Mouse (Mus musculus): ENCODE results near the gene Vsig2.

Gene Vsig2

DNA sequence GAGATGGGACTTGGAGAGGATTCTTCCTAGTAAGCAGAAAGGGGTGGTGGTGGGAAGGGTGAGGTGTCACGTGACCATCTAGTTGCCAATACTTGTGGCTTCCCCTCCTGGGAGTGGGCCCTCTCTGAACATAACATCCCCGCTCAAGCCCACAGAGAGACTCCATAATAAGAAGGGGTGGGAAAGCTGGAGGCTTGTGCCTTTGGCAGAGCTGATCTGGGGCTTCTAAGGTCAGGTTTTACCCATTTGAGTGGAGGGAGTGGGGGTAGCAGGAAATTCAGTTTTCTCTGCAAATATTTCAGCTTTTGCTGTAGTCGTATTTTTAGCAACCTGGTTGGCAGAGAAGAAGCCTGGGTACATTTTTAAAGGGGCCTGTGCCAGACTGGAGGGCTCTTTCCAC lies 17.3 kb downstream of the Vsig2 start:
- intact Hi-C loops (cut with DNase I) = no loop called here

DNA sequence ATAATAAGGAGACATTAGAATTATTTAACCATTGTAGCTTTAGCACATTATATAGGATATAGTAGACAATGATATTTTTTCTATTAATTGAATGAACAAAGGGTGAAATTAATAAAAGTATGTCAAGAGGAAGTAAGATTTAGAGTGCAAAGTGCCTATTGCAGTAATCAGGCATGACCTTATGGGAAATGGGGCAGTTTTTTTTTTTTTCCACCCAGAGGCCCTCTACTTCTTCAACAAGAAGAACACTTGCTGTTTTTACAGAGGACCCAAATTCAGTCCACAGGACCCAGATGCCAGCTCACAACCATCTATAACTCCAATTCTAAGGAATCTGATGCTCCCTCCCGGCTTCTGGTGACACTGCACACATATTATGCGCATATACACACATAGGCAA lies 21.6 kb downstream of the Vsig2 start:
- intact Hi-C loops (cut with DNase I) = no loop called here

DNA sequence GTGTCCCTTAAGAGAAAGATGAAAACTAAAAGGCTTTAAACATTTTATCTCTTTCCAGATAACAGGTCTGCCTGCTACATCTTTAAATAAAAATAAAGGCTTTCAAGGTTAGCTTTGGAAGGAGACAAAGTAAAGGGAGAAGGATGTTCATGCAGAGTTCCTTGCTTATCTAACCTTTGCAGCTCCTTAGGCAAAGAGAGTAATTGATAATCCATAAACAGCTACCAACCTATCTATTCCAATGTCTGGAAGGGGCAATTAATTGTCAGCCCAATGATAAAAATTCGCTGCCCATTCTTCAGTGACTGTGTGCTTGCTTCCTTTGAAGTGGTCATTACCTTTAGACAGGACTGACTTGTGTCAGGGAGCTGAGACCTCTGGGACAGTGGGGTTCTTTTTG lies 24.8 kb downstream of the Vsig2 start:
- intact Hi-C loops (cut with DNase I) = no loop called here

DNA sequence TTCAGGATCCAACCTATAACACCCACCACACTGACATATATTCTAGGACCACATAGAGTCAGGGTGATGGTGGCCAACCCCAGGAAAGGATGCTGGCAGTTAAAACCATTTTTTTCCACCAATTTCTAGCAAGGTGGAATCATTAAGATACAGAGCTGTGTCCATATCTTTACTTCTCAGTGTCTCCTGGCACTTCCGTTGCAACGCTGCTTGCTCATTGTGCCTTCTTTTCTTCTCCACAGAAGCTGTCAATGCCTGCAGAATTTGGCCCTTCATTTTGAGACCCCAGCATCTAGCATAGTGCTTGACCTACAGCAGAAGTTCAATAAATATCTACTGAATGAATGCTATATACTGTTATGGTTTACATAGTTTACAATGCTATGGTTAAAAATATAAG lies 28.0 kb downstream of the Vsig2 start:
- intact Hi-C loops (cut with DNase I) = no loop called here

DNA sequence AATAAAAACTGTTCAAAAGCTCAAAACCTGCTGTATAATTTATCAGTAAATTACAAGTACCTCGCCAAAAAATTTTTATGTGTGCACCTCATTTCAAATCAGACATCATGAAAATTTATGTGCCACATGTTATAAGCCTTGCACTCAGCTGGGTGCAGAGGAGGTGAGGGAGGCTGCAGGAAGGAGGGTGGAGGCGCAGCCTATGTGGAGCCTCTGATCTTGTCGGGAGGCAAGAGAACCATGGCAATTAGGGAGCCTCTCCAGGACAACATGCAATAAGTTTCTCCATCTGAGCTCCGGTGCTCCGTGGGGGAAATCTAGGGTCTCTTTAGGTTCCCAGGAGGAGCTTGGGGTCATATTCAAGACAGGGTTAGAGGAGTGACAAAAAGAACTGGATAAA lies 28.4 kb downstream of the Vsig2 start:
- intact Hi-C loops (cut with DNase I) = no loop called here

DNA sequence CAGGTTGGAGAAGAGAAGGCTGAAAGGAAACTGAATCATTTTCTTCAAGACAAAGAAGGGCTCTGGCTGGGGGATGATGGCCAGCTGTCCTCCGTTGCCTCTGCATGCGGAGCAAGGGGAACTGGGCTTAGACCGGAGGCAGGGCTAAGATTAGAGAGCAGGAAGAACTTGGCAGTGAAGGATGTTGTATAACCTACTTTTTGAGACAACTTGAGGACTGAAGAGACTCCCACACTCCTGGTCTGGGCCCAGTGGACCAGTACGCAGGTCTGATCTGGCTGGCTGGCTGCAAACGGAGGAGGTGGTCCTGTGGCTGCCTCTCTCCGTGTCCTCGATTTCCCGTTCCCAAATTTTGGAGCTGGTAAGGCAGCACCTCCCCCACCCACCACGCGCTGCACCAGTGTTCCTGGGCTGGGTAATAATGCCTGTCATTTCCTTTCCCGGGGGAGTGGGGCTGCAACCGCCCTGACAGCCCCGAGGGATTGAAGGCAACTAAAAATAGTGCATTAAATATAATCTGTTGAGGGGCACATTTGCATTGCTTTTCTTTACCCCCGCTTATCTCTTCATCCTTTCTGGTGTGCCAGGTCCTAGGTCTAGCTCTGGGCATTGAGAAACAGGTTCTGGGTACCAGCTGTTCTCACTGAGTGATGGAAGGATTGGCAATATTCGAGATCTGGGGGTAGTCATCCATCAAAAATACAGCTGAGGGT lies 29.0 kb downstream of the Vsig2 start:
- intact Hi-C loops (cut with DNase I) = no loop called here

DNA sequence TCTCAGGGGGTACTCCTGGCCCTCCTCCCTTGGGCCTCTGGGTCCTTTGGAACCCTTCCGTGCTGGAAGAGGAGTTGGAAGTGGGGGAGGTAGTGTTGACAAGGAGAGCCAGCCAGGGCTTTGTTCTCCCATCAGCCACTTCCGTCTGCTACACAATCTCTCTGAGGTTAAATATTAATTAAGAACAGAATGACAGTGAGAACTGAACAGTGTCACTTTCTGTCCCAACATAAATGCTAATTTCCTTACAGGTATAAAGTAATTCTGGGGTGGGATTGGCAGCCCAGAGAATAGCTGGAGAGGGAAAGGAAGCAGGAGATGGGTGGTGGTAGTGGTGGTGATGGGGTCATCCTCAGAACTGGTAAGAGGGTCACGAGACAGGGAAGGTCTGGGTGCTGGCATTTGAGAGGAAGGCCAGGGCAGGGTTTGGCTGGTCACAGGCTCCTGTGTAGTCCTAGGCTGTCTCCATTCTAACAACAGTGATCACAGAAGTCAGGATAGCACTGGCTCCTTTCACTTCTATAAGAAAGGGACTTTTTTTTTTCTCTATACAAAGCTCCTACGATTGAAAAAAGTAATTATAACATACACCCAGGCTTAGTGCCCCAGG lies 29.7 kb downstream of the Vsig2 start:
- intact Hi-C loops (cut with DNase I) = no loop called here

DNA sequence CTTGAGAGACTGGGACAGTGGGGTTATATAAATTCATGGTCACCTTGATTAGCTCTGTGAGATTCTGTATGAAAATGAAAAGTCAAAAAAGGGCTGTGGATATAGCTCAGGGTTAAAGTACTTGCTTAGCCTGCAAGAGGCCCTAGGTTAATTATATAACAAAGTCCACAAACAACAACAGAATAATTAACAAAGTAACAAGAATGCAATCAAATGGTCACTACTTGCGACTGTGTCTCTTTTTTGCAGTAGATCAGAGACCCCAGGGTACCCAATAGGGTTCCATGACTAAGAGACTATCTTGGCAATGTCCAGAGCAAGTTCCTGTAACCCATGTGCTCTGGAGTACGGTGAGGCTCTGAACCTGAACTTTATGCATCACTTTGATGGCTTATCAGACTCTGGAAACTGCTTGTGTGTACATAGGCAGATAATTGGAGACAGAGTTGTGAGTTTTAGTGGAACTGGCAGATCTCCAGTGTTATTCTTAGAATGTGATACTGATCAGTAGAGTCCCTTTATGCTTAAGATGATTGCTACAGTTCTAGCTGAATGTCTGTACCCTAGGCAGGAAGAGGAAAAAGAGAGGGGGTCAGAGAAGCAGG lies 30.3 kb downstream of the Vsig2 start:
- intact Hi-C loops (cut with DNase I) = no loop called here

DNA sequence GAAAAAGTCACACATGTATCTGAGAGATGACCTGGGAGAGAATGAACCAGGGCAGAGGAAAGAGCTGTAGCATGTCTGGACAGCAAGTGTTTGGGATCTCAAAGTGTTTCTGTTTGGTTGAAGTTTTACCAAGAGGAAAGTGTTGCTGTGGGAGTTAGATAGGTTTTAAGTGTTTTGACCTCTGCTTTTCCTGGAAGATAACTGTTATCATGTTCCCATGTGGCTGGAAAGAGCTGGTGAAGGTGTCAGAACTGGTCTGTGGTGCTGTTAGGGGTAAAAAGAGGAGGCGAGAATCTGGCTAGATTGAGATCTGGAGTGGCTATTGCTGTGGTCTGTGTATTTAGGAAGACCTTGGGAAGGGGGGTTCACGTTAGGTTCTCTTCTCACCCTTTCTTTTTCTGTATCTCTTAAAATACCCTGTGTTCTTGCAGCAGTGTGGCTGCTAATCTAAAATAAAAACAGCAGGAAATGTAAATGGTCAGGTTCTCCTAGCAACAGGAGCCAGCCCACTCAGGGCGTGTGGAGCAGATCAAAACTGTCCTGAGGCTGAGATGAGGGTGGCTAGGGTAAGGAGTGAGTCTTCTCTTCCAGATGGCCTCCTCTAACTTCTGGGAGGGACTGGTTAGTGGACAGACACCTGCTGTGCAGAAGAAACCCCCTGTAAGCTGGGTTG lies 33.3 kb downstream of the Vsig2 start:
- intact Hi-C loops (cut with DNase I) = no loop called here

DNA sequence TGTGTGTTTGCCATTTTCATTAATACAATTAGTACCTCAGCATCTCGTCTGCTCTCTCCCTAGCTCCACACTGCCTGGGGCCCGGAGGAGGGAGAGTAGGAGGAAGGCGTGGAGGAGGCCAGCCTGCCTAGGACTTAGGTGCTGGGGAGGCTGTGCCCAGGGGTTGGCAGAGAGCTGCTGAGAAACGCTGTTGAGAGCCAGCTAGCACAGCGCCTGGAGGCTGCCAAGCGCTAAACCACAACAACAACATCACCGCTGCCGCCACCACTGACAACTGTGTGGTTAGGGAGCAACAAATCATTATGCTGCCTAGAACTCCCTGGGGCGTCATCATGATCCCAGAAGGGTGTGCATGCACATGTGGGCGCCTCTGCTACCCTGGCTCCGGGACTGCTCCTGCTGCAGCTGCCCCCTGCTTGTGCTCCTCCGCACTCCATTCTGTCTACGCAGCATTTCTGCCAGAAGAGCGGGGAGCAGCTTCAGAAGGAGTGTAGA lies 37.4 kb downstream of the Vsig2 start:
- intact Hi-C loops (cut with DNase I) = no loop called here

DNA sequence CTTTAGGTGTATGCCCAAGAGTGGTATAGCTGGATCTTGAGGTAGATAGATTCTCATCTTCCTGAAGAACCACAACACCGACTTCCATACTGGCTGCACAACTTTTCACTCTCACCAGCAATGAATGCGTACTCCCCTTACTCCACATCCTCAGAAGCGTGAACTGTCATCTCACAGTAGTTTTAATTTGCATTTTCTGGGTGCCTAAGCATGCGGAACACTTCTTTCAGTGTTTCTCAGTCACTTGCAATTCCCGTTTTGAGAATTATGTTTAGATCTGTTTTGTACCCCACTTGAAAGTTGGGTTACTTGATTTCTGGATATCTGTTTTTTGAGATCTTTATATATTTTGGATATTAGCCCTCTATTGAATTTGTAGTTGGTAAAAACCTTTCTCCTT lies 44.5 kb downstream of the Vsig2 start:
- intact Hi-C loops (cut with DNase I) = no loop called here

DNA sequence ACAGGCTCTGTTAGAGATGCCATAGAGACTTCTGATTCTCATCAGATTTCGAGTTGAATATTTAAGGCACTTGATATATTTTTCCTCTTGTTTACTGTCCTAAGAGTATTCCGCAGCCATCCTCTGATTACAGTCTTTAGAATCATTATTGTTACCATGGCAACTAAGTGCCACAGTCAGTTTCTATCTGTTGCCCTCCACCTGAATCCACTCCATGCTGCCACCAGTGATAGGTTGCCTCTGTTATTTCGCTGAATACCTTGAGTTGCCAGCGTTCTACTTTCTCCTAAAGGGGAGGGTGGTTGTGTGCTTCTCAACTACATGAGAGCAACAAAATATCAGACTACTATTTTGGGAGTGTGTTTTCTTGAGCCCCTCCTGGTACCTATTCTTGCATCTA lies 47.7 kb downstream of the Vsig2 start:
- intact Hi-C loops (cut with DNase I) = no loop called here

DNA sequence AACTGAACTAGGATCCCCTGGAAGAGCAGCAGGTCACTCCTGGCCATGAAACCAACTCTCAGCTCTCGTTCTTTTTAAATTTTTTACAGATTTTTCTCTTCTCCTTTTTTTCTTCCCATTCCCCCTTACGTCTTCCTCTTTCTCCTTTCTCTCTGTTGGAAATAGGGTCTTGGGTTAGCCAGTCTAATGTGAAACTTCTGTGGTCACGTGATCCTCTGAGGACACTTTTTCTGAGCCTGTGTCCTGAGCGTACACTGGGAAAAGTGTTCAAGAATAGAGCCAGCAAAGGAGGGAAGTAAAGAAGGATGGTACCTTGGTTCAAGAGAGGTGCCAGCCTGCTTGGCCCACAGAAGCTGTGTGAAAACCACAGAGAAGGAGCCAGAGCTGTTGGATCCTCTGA lies 51.3 kb downstream of the Vsig2 start:
- intact Hi-C loops (cut with DNase I) = no loop called here

DNA sequence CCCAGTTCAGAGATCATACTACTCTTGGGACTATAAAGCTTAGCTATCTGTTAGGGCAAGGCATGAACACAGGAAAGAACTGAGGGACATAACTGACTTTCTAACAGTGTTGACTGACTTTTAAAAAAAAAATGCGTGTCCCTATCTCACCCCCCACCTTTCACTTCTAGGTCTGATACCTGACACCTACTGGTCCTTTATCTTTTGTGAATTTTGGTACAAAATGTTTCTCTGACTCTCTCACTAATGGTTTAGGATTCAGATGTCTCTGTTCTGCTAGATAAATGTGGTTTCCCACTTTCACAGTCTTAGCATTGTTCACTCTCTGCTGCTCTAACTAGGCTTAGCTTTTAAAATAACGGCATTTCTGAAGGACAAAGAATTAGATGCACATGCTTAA lies 53.0 kb downstream of the Vsig2 start:
- intact Hi-C loops (cut with DNase I) = no loop called here

DNA sequence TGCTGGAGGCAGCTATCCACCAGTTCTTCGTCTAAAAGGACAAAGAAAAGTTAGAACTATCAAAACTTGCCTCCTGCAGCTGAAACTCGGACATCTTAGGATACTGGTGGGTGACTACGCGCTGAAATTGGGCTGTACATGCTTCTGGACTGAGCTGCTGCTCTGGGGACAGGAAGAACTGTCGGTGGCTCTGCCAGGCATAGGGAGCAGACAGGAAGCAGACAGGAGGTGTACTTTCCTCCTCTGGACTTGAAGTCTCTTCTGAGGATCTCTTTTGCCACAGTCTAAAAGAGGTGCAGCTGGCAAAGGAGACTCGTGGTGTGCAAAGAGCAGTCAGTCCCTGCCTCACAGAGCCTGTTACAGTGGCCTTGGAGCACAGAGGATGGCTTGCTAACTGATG lies 53.6 kb downstream of the Vsig2 start:
- intact Hi-C loops (cut with DNase I) = no loop called here

DNA sequence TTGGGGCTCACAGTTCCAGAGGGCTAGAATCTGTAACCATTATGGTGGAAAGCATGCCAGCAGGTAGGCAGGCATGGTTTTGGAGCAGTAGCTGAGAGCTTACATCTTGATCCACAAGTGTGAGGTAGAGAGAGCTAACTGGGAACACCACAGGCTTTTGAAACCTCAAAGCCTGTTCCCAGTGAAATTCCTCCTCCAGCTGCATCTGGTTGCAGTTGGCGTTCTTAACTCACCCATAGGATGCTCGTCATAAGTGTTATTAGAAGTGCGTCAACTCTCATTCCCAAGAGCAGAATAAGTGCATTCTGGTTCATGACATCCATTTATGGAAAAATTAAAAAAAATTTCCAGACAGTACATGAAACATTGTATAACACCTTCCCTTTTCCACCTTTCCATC lies 54.6 kb downstream of the Vsig2 start:
- intact Hi-C loops (cut with DNase I) = no loop called here

Measured in adrenal gland (tissue).